Mouse (Mus musculus) erythroid progenitor cell, adult 5-6 weeks (primary cell): Measurements from ENCODE around the gene Il5ra. TPM values are rescaled to one million over a fixed set of nuclear protein-coding genes. Genes with fewer than 3 reads are reported as not detected.

Source experiments
- ATAC-seq: replicated peaks from 2 replicates; pipeline ENCODE4 v1.8.0; 2016; ENCODE audit warnings: moderate number of reproducible peaks, mild to moderate bottlenecking, moderate TSS enrichment, inconsistent platforms; ENCODE audit not compliant: poor library complexity, low FRiP score, severe bottlenecking
- total RNA-seq, 2 experiments: library from RNA; stranded (forward) in 1 of 2; stranded (reverse) in 1 of 2; fragments of 150-400 nt in 1 of 2; fragments of 186-747, 209-891 nt in 1 of 2; gene quantifications; 2 replicates each; pipeline versions ENCODE4 v1.2.3 to v1.2.4; 2015 to 2017; ENCODE audit warnings: low replicate concordance in 2 of 2

Gene Il5ra
- total RNA-seq, 2 experiments from 2014 or later, result 2.9 TPM; not detected in 1

GRCm38 (mm10) chr6:106743556-106744233 is 5.1 kb downstream of the Il5ra start:
- ATAC-seq, result no peak

- ATAC-seq, result no peak
Measured at GRCm38 (mm10) chr6:106740244-106740825, 8.5 kb downstream of the Il5ra start.

GRCm38 (mm10) chr6:106738229-106738628 is 10.6 kb downstream of the Il5ra start:
- no peak for ATAC-seq

- no peak for ATAC-seq
Measured at GRCm38 (mm10) chr6:106732563-106732962, 16.3 kb downstream of the Il5ra start.

- no peak for ATAC-seq
Measured at GRCm38 (mm10) chr6:106729682-106730314, 19.0 kb downstream of the Il5ra start.

GRCm38 (mm10) chr6:106727703-106728102 is 21.1 kb downstream of the Il5ra start:
- ATAC-seq, result no peak

GRCm38 (mm10) chr6:106726078-106726477 is 22.8 kb downstream of the Il5ra start:
- ATAC-seq, result no peak

- no peak for ATAC-seq
Measured at GRCm38 (mm10) chr6:106725642-106726041, 23.2 kb downstream of the Il5ra start.

GRCm38 (mm10) chr6:106705506-106706035 is 43.3 kb downstream of the Il5ra start:
- no peak for ATAC-seq

- ATAC-seq, result no peak
Measured at GRCm38 (mm10) chr6:106701931-106702330, 46.9 kb downstream of the Il5ra start.

- ATAC-seq, result no peak
Measured at GRCm38 (mm10) chr6:106675581-106675980, 73.3 kb downstream of the Il5ra start.

- ATAC-seq, result peak; percentile 63; the same call in 1 of the 2 replicates
Measured at GRCm38 (mm10) chr6:106663780-106664651, 84.8 kb downstream of the Il5ra start.

Other genes with a start within 250 kb of the Il5ra start
- gene Trnt1, start 20.1 kb upstream of the Il5ra start, total RNA-seq (2015; ENCODE audit: low replicate concordance), result 13.7 and 18.4 TPM in 2 replicates
- 34.0 and 39.9 TPM in 2 replicates for gene Trnt1, start 20.1 kb upstream of the Il5ra start, total RNA-seq (2017; ENCODE audit: low replicate concordance)
- 12.6 and 16.3 TPM in 2 replicates for gene Crbn, start 51.0 kb upstream of the Il5ra start, total RNA-seq (2015; ENCODE audit: low replicate concordance)
- gene Crbn, start 51.0 kb upstream of the Il5ra start, total RNA-seq (2017; ENCODE audit: low replicate concordance), result 23.9 and 35.3 TPM in 2 replicates